Mouse (Mus musculus): ENCODE results near the gene Clp1.

Gene Clp1

DNA sequence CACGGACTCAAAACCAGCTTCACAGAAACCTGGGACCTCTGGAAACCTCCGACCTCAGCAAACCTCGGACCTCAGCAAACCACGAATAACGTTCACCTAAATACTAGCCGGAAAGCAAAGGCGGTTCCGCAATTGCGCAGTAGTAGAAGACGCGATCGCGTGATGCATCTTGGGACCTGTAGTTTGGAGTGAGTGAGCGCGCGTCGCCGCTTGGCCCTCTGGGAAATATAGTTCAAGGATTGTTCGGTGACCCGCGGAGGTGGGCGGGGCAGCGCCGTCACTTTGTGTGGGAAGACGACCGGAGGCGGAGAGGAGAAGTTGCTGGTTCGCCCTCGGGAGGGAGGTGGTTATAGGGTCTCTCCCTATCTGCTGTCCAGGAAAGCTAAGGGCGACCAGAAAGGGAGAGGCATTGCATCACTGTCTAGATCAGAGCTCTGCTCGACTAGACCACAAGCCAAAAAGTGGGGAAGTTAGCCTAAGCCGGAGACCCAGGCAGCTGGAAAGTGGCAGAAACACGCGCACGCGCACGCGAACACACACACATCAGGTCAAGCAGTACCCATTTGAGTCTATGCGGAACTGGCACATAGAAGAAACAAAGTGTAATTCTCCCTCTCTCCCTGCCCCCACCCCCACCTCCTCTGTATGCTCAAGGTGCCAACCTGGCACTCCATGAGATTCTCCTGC is at the start of gene Clp1:
Gene Clp1 (minus strand): TSS at position 179 of the 687 bp plus-strand sequence.
- DNase-seq: peak; percentile 95 to 96

DNA sequence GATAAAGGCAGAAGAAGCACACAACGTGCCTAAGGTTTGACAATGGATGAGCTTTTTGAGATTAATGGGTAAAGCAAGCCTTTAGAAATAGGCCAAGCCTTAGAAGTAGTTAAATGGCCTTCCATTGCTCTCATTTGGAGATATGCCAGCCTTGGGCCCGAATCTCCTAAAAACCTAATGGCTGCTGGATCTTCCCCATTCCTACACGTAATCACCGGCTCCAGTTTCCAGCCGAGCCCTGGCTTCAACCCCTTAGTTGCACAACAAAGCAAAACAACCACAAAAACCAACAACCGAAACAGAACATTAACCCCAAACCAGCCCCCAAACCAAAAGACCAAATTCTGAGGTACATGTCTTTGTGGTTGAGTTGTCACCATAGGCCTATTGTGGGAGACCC is 48.5 kb upstream of the Clp1 start:
- DNase-seq: no peak

DNA sequence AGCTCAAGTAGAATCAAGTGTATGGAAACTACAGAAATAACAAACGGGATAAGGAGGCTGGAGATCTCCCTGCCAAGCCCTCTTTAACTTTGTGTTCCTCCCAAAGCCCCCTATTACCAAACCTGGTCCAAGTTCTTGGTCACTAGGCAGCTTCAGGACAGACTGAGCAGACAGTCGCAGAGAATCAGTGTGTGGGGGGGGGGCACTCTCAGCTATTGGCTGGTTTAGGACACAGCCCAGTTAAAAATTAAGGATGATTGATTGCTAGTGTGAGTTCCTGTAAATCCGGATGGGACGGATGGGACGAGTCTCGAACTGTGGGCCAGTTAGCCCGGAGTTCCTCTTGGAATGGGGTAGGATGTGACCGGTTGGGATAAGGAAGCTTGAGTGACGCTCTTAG is 48.1 kb upstream of the Clp1 start, which contains the start of gene Serping1:
Gene Serping1 (minus strand): TSS at position 204 of the 400 bp plus-strand sequence.
- no peak for DNase-seq

DNA sequence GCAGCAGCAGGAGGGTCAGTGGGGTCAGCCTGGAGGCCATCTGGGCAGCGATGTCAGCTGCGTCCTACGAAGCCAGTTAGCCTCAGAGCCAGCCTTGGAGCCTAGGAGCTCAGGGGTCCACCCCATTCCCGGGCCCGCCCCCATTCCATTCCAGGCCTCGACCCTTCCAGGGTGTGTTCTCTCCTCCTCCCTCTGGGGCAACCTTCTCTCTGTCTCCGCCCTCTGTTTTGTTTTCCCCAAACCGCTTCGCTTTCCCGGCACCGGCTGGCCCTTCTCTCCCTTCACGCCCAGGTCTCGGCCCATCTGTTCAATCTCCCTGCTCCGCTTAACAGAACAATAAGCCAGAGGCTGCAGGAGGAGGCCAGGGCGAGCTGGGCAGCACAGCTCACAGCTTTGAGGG is 47.6 kb upstream of the Clp1 start:
- no peak for DNase-seq

DNA sequence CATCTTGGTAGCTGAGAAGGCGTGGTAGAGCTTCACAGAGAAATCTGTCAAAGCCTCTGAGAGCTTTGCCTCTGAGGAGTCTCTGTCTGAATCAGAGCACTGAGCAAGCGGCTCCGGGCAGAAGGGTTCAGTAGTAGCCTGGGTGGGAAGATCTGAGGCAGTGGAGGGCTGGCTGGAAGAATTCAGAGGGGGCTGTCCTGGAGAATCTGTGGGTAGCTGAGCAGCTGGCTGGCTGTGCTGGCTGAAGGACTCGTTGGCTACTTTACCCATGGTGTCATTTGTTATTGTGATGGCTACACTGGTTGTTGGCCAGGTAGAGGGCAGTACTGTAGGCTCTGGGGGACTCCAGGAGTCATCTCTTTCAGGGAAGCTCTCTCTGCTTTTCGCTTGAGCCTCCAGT is 46.0 kb upstream of the Clp1 start:
- DNase-seq: no peak

DNA sequence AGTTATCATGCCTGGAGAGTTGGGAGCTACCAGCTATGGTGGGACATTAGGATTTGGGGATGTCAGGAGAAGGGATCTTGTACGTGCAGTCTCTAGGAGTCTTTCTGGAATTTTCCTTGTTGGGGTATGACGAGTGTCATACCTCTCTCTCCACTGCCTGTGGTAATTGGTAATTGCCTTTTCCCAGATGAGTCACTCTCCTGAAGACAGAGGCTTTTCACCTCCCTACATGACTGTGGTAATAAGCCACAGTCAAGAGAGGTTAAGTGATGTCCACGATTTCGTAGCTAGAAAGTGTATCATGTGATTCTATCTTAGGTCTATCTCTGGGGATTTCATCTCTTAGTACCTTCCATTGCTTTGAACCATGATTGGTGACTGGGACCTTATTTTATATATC is 45.3 kb upstream of the Clp1 start:
- DNase-seq: no peak

DNA sequence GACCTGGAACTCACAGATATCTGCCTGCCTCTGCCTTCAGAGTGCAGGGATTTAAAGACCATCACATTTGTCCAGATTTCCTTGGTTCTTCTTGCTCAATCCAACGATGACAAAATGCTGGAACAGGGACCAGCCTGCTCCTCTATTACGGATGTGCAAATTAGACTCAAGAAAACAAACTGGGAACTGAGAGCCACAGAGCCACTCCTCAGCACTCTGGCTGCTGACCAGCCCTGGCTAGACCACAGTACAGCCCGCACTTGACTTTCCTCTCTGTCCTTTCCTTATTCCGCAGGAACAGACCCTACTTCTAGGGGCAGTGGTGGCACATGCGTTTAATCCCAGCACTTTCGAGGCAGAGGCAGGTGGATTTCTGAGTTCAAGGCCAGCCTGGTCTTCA is 43.4 kb upstream of the Clp1 start:
- DNase-seq: no peak

DNA sequence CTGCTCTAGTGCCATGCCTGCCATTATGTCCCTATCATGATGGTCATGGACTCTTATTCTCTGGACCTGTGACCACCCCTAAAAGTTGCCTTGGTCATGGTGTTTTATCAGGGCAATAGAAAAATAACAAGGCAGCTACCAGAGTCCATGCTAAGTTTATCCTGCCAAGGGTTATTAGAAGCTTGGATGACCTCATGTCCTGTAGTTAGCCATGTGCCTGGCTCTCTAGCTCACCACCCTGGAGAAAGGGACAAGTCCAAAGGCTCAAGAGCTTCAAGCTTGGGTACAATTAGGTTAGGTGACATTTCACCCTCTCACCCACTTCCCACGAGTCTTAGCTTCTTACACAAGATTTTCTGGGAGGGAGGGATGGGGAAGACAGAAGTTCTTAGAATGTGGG is 35.7 kb upstream of the Clp1 start:
- DNase-seq: no peak

DNA sequence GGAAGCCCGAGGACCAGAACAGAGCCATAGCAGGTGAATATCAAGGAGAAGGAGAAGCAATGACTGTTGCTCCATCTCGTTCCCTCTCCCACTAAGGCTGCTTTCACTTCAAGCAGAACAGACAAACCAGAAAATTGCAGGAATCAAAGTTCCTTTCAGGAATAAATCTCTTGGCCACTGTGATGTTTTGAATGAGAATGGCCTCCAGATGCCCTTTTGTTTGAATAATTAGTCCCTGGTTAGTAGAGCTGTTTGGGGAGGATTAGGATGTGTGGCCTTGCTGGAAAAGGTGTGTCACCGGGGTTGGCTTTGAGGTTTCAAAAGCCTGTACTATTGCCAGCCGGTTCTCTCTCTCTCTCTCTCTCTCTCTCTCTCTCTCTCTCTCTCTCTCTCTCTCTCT is 35.1 kb upstream of the Clp1 start:
- no peak for DNase-seq

DNA sequence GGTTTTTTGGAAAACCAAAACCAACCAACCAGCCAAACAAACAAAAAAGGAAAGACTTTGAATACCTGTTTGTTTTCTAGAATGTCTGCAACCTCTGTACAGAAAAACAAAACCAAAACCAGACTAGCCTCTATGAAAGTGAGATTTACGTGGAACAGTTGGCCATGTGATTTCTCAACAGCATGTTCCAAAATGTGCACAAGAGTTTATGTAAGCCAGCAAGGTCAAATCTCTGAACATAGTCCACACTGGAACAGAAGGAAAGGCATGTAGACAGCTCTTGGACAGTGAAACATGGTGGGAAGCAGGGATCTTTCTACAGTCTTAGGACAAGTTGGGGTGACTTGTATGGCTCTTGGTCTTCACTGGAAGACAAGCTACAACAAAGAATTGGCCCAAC is 34.7 kb upstream of the Clp1 start:
- no peak for DNase-seq

DNA sequence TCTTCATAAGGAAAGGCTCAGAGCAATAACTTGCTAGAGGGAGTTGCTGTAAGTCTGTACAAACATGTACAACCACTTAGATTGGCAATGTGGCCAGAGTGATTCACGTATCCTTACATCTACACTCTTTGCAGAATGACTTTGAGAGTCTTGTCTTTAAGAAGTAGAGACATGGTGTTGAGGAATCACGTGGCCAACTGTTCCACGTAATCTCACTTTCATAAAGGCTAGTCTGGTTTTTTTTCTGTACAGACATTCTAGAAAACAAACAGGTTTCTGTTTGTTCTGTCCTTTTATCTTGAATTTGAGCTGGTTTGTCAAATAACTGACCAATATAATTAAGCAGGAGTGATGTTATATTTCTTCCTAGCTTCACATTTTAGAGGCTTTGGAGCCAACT is 34.2 kb upstream of the Clp1 start:
- no peak for DNase-seq

DNA sequence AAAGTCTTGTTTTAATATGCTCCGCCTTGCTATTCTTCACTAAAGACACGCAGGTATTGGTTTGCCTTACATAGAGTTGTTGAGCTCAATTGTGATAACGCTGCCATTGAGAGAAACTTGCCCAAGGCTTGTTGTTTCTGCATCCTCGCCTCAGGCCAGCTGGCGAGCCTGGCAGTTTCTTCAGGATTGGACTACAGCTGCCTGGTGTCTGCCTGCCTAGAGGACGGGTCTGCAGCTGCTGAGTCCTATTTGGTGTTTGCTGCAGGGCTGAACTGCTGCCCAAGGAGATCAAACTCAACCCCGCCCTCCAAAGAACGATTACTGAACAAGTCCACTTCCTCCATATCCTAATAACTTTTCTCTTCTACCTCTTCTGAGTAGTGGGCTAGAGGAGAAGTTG is 33.6 kb upstream of the Clp1 start:
- no peak for DNase-seq

DNA sequence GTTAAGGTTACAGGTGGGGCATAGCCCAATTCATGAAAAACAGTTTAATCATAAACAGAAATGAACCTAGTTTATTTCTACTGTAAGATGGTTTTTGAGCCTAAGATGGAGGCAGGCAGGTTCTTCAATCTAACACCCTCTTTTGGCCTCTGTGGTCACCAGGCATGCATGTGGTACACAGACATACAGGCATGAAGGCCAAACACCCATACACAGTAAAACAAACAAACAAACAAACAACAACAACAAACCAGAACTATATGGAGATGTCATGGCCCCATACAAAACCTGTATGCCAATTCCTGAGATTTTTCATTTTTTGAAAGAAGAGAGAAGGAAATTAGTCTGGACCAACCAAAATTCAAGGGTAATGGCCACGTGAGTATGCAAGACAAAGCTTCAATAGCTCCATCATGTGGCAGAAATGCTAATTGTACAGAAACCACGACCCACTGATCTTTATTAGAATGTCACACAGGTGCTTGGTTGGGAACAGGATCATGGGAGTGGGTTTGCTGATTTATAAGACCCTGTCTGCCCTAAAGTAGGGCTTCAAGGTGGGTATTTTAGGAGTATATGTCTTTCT is 31.5 kb upstream of the Clp1 start:
- peak; percentile 23 to 36 for DNase-seq

DNA sequence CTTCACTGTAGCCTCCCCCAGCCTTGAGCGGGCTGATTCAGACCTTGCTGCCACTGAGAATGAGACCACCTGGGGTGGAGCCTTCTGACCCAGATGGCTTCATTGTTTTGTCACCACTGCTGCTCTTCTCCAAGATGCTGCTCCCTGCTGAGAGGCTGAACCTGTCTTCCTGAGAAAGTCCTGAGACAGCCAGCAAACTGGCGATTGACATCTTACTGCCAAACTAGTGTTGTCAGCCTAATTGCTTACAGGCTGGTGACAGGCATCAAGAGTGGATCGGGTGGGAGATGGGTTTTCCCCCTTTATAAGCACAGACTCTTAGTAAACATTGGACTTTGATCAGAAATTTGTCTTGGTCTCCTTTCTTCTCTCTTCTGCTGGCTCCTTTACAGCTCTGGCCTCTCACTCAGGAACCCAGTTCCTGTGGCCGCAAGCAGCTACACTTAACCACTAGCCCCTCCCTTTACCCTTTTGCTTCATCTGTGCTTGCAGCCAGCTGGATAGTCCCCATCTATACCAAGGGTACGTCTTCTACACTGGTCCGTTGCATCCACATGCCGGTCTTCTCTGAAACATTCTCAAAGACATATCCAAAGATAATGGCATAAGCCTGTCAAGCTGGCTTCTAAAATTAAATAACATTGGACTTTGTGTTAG is 30.0 kb upstream of the Clp1 start:
- DNase-seq: no peak

DNA sequence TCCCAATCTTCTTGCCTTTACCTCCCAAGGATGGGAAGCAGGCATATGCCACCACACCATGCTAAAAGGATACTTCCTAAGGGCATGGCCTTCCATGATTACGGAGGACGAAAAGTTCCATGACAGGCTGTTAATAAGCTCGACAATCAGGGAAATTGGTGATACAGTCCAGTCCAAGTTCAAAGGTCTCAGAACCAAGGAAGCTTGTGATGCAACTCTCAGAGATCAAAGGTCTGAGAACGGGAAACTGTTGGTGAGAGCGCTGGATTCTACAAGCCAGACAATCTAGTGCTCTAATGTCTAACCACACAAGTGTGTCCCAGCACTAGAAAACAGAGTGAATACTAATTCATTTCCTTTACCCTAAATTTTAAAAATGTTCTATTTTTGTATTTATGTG is 29.1 kb upstream of the Clp1 start:
- no peak for DNase-seq

DNA sequence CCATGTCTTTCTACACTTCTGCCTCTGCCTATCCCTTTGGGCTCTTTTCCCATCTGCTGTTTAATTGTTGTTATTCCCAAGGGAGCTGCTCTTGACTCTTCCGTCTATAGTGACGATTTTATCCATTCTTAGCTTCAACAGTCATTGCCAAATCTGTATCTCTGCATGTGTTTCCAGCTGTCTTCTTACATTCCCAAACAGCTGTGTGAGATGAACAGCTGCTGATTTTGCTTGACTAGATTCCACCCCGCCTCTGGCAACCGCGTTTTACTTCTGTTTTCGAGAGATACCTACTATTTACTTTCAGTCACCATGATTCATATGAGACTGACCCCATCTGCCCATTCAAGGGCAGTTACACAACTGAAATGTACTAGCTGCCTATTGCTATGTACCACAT is 23.0 kb upstream of the Clp1 start:
- no peak for DNase-seq

DNA sequence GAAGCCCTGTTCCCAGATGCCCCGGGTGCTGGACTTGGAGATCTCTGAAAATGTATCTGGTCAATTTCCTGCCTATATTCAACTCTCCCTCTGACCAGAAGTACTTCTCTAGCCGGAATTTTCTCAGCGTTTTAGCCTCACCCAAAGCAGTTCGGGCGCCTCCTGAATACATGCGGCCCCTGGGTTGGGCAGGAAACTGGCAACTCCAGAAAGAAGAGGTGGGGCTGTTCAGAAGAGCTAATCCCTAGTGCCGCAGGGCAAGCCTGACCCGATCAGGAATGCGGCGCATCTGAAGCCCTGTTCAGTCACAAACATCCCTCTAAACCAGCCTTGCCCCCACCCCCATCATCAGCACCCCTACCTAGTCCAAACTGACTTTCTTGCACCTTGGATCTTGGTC is 17.0 kb upstream of the Clp1 start:
- DNase-seq: no peak

DNA sequence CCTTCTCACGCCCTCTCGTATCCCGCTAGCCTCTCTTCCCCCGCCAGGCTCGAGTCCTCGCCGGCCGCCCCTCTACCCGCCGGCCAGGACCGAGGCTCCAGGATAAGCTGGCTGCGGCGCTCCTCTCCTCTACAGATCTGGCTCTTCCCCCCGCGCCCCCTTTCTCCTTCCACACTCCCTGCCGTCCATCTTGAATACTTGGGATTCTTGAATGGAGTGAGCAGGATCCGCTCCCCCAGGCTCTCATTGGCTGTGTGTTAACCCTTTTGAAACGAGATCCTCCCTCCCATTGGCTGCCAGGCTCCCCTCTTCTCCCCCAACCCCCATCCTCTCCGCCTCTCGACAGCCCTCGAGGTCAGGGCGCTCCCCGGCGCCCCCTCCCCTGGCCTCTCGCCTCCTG is 16.4 kb upstream of the Clp1 start, which contains the start of gene Gm19426:
Gene Gm19426 (minus strand): TSS at position 95 of the 400 bp plus-strand sequence.
- DNase-seq: peak; percentile 20 to 23

DNA sequence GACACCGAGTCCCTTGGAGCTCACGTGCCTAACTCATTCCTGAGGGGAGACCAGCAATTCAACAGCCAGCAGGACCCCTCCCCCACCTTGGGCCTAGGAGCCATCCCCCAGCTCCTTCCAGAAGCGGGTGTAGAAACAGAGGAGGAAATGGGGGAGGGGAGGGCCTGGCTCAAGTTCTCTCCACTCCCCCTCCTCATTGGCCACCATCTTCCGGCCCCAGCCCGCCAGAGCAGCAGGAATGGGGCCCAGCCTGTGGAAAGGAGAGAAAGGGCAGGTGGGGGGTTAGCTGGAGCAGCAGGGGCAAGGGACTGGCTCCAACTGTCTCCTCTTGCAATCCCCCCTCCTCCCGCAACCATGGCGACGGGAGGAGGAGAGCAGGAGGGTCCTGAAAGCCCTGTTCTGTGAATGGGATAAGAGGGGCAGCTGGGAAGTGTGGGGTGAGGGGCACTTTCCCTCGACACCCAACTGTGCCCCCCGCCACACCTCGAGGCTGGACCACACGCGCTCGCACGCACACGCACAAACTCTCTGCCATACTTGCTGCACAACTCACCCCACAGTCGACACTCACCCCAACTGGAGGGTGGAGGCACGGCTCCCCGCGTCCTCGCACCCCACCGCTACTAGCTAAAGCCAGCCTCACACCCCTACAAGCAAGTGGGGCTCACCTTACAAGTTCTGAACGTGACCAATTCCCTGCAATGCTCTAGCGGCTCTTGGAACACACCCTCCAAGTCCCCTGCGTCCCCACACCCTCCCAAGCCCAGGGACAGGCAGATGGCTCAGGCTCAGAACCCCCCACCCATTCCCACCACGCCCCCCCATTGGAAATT is 15.5 kb upstream of the Clp1 start:
- peak; percentile 17 for DNase-seq

DNA sequence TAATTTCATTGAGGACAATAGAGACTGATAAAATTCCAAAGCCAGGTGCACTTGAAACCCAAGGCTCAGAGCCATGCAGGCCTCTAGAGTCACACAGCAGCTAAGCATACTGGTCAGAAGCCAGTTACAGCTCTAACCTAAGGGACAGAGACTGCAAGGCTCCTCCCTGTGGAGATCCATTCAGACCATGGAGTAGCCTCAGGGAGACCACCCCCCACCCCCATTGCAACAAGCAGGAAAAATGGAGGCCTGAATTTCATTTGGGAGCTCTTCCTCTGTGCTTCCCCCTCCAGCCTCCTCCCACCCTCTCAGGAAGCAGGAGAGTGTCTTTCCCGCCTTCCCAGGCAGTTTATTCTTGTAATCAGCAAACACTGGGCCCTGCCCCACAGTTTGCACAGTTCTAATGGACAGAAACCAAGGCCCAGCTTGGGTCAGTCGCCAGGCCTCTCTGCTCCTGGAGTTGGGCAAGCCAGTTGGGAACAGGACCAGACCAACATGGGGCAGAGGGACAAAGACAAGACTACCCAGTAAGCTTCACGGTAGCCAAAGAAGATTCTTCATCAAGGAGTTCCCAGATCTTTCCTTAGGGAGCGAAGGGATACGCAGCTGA is 14.8 kb upstream of the Clp1 start:
- no peak for DNase-seq

DNA sequence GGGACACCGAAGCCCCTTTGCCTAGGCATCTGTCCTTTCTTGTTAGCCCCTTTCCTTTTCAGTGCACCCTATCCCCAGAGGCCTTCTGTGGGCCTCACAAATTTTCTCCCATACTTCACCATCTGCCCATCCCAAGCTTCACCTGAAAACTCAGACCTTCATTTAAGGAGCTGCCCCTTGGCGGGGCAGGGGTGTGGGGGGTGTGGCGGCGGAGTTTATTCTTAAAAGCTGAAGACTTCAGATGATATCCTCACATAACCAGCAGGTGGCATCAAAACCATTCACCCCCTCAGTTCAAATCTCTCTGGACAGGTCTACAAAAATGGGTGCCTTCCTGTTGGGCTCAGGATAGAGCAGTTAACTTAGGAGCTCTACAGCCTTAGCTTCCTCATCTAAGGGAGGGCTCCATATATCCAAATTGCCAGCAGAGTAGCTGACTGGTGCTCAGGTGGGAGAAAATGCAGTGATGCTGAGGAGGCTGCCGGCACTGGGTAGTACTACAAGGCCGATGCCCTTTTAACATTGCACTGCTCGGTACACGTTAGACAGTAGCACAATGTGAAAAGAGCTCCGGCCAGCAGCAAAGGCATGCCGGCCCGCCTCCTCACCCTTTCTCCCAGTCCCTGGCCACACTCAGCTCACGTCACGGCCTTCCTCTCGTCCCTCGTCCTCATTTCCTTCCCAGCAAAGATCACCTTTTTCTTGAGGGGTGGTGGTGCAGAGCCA is 13.6 kb upstream of the Clp1 start:
- peak; percentile 32 to 35 for DNase-seq

DNA sequence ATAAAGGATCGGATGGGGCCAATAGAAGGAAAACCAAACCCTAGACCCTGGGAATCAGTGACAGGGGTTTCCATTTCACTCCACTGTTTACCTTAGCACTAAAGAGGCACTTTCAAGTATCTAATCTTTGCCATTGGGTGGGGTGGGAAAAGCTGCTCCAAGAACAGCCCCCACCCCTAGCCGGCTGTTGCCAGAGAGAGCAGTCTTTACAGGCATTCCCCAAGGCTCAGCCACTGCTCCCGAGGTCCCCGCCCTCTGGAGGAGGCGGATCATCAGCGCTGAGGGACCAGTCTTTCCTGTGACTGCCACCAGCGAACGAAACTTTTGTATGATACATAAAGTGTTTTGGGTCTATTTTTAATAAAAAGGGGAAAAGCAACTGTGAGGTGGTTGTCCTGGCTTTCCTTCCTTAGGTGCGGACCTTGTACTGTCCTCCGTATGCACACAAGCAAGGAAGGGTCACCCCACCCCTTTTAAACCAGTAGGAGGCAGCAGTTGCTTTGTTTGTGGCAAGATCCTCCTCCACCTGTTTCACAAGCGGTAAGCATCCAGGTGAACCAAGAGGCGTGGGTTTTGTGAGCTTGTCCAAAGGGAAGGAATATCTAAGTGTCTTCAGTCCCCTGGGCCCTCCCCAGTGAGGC is 11.2 kb upstream of the Clp1 start:
- DNase-seq: peak; percentile 36 to 37

Measured in B cell, adult 2 months (primary cell).